Mouse (Mus musculus): Measurements from ENCODE around the gene Pou2f2.

GRCm38 (mm10) chr7:25056951-25057350, 122.6 kb downstream of the Pou2f2 start:
- TF ChIP-seq CTCF (conservative IDR thresholded peaks at IDR 0.05 in 1 of 2, IDR thresholded peaks at IDR 0.05 in 1 of 2; ENCODE audit: low read depth in 2 of 2, low read length in 2 of 2) (no peak), RAD21 (IDR thresholded peaks at IDR 0.05; ENCODE audit: low read depth, low read length) (no peak), EP300 (IDR thresholded peaks at IDR 0.05; ENCODE audit: low read length) (no peak)
